Mouse (Mus musculus) stomach, postnatal 0 days (tissue): Measurements from ENCODE around the gene Elf2.

Experiments used
- CTCF ChIP-seq: IDR thresholded peaks from 2 replicates; pipeline ENCODE4 v1.5.1; 2016; ENCODE audit warnings: antibody characterized with exemption, low read depth, mild to moderate bottlenecking, moderate library complexity
- EP300 ChIP-seq: optimal IDR thresholded peaks from 2 replicates; pipeline ENCODE3; 2016; ENCODE audit warnings: antibody characterized with exemption

GRCm38 (mm10) chr3:51209503-51210314 lies 130.8 kb downstream of the Elf2 start:
- TF ChIP-seq CTCF (no peak), EP300 (no peak)
